Mouse (Mus musculus) adrenal gland, adult (tissue): ENCODE measurements around the gene Draxin.

Experiments
- DNase-seq, 2 experiments: peaks; one replicate each; pipeline ENCODE4 v3.0.0; 2022 to 2023; ENCODE audit warnings: low spot score in 1 of 2; ENCODE audit not compliant: inconsistent age in 2 of 2

Gene Draxin

GRCm38 (mm10) chr4:148116657-148117056, 13.8 kb downstream of the Draxin start:
- DNase-seq: no peak

GRCm38 (mm10) chr4:148115467-148115866, 15.0 kb downstream of the Draxin start:
- DNase-seq: peak in 1 of 2 experiments; percentile 71

DNA sequence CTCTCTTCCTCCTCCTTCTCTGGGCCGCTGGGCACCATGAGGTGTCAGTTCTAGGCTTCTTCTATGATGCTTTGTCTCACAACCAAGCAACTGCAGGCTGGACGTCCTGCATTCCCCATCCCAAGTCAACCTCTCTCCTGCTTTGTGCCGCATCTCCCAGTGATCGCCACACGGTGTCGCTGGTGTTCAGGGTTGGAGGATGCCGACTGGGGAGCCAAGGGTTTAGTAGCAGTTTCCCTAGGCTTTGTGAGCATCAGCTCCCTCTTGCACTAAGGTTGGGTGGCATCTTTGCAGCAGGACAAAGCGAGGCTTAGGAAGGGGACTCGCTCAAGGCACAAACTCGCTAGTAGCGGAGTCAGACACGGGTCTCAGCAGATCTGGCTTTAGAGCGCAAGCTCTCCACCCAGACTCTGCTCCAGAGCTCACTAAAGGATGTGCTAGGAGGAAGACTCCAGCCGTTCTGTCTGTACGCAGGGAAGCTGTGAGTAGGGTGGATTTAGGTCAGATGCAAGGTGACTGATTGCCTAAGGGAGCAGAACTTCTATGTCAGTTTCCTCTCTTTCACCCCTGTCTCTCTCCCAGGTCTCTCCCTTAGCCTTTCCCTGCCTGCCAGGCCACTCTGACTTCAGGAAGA, 15.6 kb downstream of the Draxin start:
- DNase-seq: peak; percentile 84 to 94

DNA sequence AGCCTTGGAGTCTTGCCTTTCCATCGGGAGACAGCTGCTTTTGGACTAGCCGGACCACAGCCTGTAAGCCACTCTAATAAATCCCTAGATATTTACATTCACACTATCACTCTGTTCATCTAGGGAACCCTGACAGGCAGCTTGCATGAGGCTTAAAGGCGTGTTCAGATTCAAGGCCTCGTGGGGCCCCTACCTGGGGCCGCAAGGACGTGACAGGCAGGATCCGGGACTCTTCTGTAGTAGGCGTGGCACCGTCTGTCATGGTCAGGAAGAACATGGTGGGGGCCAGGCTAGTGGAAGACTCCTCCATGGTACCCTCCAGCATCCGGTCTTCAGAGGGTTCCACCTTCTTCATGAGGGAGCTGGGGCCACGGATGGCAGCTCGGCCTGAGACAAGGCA, 18.0 kb downstream of the Draxin start:
- DNase-seq: no peak

GRCm38 (mm10) chr4:148109215-148109614, 21.3 kb downstream of the Draxin start:
- DNase-seq: no peak

GRCm38 (mm10) chr4:148108565-148109100, 21.9 kb downstream of the Draxin start:
- DNase-seq: peak in 1 of 2 experiments; percentile 44

GRCm38 (mm10) chr4:148107621-148108291, 22.7 kb downstream of the Draxin start:
- peak in 1 of 2 experiments; percentile 54 for DNase-seq

DNA sequence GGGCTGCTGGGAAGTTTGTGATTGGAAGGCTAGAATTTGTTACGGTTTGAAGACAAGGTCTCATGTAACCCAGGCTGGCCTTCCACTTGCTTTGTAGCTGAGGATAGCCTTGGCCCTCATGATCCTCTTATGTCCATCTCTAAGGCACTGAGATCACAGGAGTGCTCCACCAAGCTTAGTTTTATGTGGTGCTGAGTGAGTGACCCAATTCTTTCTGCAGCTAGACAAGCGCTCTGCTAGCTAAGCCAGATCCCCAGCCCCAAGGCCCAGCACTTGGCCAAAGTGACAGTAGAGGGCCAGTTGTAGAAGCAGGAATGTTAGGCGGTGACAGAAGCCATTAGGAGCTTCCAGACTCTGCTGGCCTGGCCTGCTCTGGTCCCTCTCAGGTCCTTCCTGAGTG, 26.4 kb downstream of the Draxin start:
- peak in 1 of 2 experiments; percentile 43 for DNase-seq

GRCm38 (mm10) chr4:148101801-148102527, 28.5 kb downstream of the Draxin start:
- peak; percentile 73 to 87 for DNase-seq

DNA sequence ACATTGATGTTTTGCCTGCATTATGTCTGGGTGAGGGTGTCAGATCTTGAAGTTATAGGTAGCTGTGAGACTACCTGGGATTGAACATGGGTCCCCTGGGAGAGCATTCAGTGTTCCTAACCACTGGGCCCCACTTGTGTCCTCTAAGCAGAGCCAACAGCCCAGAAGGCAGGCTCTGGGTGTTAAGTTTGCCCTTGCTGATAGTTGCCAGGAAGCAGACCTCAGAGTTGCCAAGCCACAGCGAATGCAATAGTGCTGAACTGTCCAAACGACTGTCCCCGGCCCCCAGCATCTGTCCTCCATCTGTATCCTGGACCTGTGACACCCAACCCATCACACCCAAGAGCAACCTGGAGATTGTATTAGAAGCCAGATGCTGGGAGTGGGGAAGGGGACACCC, 31.8 kb downstream of the Draxin start:
- DNase-seq: peak in 1 of 2 experiments; percentile 53

- no peak for DNase-seq
These were observed 32.6 kb downstream of the Draxin start for GRCm38 (mm10) chr4:148097936-148098335.

DNA sequence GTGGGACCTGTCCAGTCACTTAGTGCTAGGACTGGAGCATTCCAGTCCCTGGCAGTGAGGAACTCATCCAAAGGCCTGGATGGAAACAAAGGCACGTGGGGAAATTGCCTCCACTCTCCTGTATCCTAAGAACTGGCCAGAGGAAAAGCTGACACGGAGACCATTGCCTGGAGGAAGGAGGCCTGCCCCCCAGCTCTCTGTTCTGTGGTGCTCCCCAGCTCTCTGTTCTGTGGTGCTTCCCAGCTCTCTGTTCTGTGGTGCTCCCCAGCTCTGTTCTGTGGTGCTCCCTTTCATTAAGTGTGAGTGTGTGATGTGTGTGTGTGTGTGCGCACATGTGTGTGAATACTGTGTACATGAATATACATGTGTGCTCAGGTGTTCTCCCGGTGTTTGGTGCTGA, 35.4 kb downstream of the Draxin start:
- DNase-seq: no peak

GRCm38 (mm10) chr4:148094161-148094560, 36.3 kb downstream of the Draxin start:
- peak in 1 of 2 experiments; percentile 37 for DNase-seq

- peak; percentile 81 to 88 for DNase-seq
These were observed 37.8 kb downstream of the Draxin start for GRCm38 (mm10) chr4:148092551-148093271.

- DNase-seq: no peak
These were observed 39.3 kb downstream of the Draxin start for GRCm38 (mm10) chr4:148091181-148091580.

DNA sequence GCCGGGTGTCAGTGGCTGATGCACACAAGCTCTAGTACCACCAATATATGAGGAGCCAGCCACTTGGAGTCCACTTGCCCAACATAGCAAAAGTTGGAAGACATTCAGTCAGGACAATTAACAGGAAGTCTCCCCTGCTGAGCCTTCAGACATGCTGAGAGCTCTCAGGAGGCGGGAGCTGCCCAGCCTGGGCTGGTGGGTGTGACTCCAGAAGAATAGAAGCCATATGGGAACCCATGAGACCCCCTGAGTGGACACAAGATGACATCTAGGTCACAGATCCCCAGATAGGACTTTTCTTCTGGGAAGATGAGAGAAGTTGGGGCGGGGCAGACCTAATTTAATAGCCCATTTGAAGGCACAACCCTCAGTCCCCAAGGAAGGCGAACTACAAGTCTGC, 41.3 kb downstream of the Draxin start:
- no peak for DNase-seq

DNA sequence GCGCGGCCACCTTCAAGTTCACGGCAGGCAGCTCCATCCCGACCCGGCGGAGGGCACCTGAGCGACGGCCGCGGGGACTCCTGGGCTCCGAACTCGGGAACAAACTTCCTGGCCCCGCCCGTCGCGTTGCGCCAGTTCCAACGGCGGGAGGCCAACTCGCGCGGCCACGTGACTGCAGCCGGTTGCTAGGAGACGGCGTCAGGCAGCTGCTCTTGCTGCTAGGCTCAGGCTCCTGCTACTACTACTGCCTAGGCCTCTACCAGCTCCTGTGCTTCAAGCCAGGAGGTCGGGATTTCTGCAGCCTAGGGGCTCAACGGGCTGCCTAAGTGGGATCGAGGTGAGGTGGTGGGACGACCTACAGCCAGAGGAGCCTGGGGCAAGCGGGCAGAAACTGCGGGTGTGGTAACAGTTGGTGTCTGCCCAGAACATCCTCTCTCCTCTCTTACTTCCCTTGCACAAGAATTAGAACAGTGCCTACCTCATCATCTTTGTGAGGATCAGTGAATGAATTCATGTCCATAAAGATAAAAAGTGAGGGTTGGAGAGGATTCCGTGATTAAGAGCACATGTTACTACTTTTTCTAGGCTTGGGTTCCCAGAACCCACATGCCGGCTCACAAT, 42.5 kb downstream of the Draxin start, which contains the start of gene Agtrap:
Gene Agtrap, minus strand, starts transcription at position 125 of the 621 bp plus-strand sequence.
- DNase-seq: peak; percentile 96 to 98

GRCm38 (mm10) chr4:148087091-148087906, 43.2 kb downstream of the Draxin start:
- peak; percentile 69 to 89 for DNase-seq

- DNase-seq: peak; percentile 73 to 89
These were observed 44.6 kb downstream of the Draxin start for GRCm38 (mm10) chr4:148085907-148086305.
